ENCODE assay signal across 15 mouse cellular contexts in the genomic region with DNA sequence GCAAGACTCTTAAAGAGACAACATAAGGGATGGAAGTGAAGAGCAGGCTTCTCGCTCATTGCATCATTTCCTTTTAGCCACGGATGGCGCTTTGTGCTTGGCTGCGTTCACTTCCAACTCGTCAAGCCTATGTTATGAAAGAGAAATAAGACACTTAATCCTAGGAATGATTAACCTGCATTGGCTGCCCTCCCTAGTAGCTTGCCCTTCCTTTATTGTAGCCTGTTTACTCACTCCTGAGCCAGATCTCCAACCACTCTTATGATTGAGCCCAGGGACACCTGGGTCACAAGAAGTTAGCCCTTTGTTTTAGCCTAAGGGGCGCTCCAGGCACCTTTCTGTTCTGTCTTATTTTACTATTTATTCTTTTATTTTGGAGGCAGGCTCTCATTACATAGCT.
DNase-seq lines count a peak whose midpoint lies in the region; ATAC-seq lines count a peak whose summit lies in the region.
"Had no signal": no experiment of that assay in that cellular context is flagged by ENCODE, and none has a peak within 500 bp of the region (broad histone marks: within the 10 kb centered on the region; RNA-seq: fewer than 3 reads in every experiment).

No protein-coding gene starts in this region.

- H3K4me3 ChIP-seq in liver, embryonic 15.5 days (replicated peaks) = no peak overlapping the region
- no peak overlapping the region for H3K4me3 ChIP-seq in liver, embryonic 11.5 days (ENCODE audit: low read depth, low read length)
- no peak overlapping the region for H3K4me3 ChIP-seq in kidney, embryonic 14.5 days (ENCODE audit: low read length)
- no peak overlapping the region for H3K4me3 ChIP-seq in lung, embryonic 16.5 days (ENCODE audit: low read length)
- H3K4me3 ChIP-seq: megakaryocyte, embryonic 14.5 days; myocyte had no signal

- no peaks in the 10 kb centered on the region for H3K4me1 ChIP-seq in liver, embryonic 15.5 days (replicated peaks)
- no peaks in the 10 kb centered on the region for H3K4me1 ChIP-seq in liver, embryonic 11.5 days (replicated peaks; ENCODE audit: control insufficient read depth, insufficient read depth, low read length)
- H3K4me1 ChIP-seq in kidney, embryonic 14.5 days (ENCODE audit: control insufficient read depth, insufficient read depth, low read length) = 0 out of 2 replicates have a peak, but pooled peaks cover 5% of the 10 kb centered on the region
- peaks cover 18% of the 10 kb centered on the region for H3K4me1 ChIP-seq in lung, embryonic 16.5 days (replicated peaks; ENCODE audit: control insufficient read depth, insufficient read depth, low read length)
- H3K4me1 ChIP-seq: megakaryocyte, embryonic 14.5 days had no signal

- H3K4me2 ChIP-seq in liver, embryonic 15.5 days = no peak overlapping the region
- no peak overlapping the region for H3K4me2 ChIP-seq in liver, embryonic 11.5 days
- H3K4me2 ChIP-seq in kidney, embryonic 14.5 days (replicated peaks; ENCODE audit: low read depth, low read length) = no peak overlapping the region
- no peak overlapping the region for H3K4me2 ChIP-seq in lung, embryonic 16.5 days (ENCODE audit: low read depth, low read length)

- DNase-seq in liver, embryonic 11.5 days (ENCODE audit: low spot score) = no peak
- DNase-seq in yolk sac, embryonic 10.5 days (ENCODE audit: low spot score) = peak; percentile 49
- DNase-seq in urinary bladder, postnatal 14 days (ENCODE audit: low spot score) = no peak
- DNase-seq in thymus, postnatal 36 days = no peak
- DNase-seq: B cell, adult 2 months; cerebellum, adult 9-10 months; heart, adult 18-20 months had no signal

- ATAC-seq in liver, embryonic 15.5 days (ENCODE audit: insufficient read depth) = peak; percentile 52; the same call in 1 of the 2 replicates
- ATAC-seq in liver, embryonic 11.5 days (replicated peaks; ENCODE audit: low FRiP score) = no peak
- ATAC-seq in kidney, embryonic 14.5 days (ENCODE audit: low FRiP score, low TSS enrichment) = peak; percentile 60; the same call in 1 of the 2 replicates
- peak; percentile 80 for ATAC-seq in lung, embryonic 16.5 days (ENCODE audit: low read depth)
- no peak for ATAC-seq in monocyte, adult 5-6 weeks (replicated peaks; ENCODE audit: insufficient number of reproducible peaks, low FRiP score, low TSS enrichment, poor library complexity, severe bottlenecking)
- ATAC-seq: activated CD4-positive, CD25-positive, alpha-beta regulatory T cell, adult 4 months had no signal

- 62% methylated on average over 6 of the region's 6 CpGs for WGBS in liver, embryonic 15.5 days (ENCODE audit: insufficient replicate concordance)
- WGBS in liver, embryonic 11.5 days = 88% methylated on average over 6 of the region's 6 CpGs
- 67% methylated on average over 6 of the region's 6 CpGs for WGBS in kidney, embryonic 14.5 days
- WGBS in lung, embryonic 16.5 days = 49% methylated on average over 6 of the region's 6 CpGs

- H3K27me3 ChIP-seq in liver, embryonic 15.5 days = no peaks in the 10 kb centered on the region
- H3K27me3 ChIP-seq in liver, embryonic 11.5 days (replicated peaks; ENCODE audit: control insufficient read depth, insufficient read depth, low read length) = no peaks in the 10 kb centered on the region
- no peaks in the 10 kb centered on the region for H3K27me3 ChIP-seq in kidney, embryonic 14.5 days (ENCODE audit: control insufficient read depth, insufficient read depth, low read length)
- no peaks in the 10 kb centered on the region for H3K27me3 ChIP-seq in lung, embryonic 16.5 days (ENCODE audit: control insufficient read depth, insufficient read depth, low read depth, low read length)
- H3K27me3 ChIP-seq: megakaryocyte, embryonic 14.5 days had no signal

- H3K9ac ChIP-seq in liver, embryonic 15.5 days = no peak overlapping the region
- no peak overlapping the region for H3K9ac ChIP-seq in liver, embryonic 11.5 days (ENCODE audit: low read depth, low read length)
- no peak overlapping the region for H3K9ac ChIP-seq in kidney, embryonic 14.5 days (ENCODE audit: low read depth, low read length)
- no peak overlapping the region for H3K9ac ChIP-seq in lung, embryonic 16.5 days (ENCODE audit: low read length)

- no peaks in the 10 kb centered on the region for H3K36me3 ChIP-seq in liver, embryonic 15.5 days (replicated peaks)
- no peaks in the 10 kb centered on the region for H3K36me3 ChIP-seq in liver, embryonic 11.5 days (ENCODE audit: control insufficient read depth, insufficient read depth, low read length)
- no peaks in the 10 kb centered on the region for H3K36me3 ChIP-seq in kidney, embryonic 14.5 days (ENCODE audit: control insufficient read depth, insufficient read depth, low read length)
- no peaks in the 10 kb centered on the region for H3K36me3 ChIP-seq in lung, embryonic 16.5 days (ENCODE audit: control insufficient read depth, insufficient read depth, low read length)
- H3K36me3 ChIP-seq: G1E had no signal

- H3K27ac ChIP-seq in liver, embryonic 15.5 days (replicated peaks) = 0 out of 2 replicates have a peak overlapping the region, but pooled peaks have one; percentile 9
- H3K27ac ChIP-seq in liver, embryonic 11.5 days (ENCODE audit: low read depth, low read length) = no peak overlapping the region
- H3K27ac ChIP-seq in kidney, embryonic 14.5 days (ENCODE audit: low read depth, low read length) = peak overlapping the region; percentile 47; the same call in 1 of the 2 replicates
- H3K27ac ChIP-seq in lung, embryonic 16.5 days (ENCODE audit: low read length) = peak overlapping the region; percentile 83

- no peaks in the 10 kb centered on the region for H3K9me3 ChIP-seq in liver, embryonic 15.5 days (replicated peaks)
- H3K9me3 ChIP-seq in liver, embryonic 11.5 days (ENCODE audit: control insufficient read depth, low read length) = no peaks in the 10 kb centered on the region
- H3K9me3 ChIP-seq in kidney, embryonic 14.5 days (ENCODE audit: control insufficient read depth, low read length) = no peaks in the 10 kb centered on the region
- H3K9me3 ChIP-seq in lung, embryonic 16.5 days (ENCODE audit: control insufficient read depth, low read length) = no peaks in the 10 kb centered on the region
- H3K9me3 ChIP-seq: G1E had no signal

Comparison
In these comparisons a context has a peak if more than half of its experiments do, and no peak if none do; other contexts are left out.
1. ATAC-seq: peak in liver, embryonic 15.5 days (single experiment), kidney, embryonic 14.5 days (single experiment) and lung, embryonic 16.5 days (single experiment); none in liver, embryonic 11.5 days (single experiment) and monocyte, adult 5-6 weeks (single experiment).